Mouse (Mus musculus): ENCODE results near the gene 6030468B19Rik.
"Not testable (repeated sequence)": the region's sequence is repeated elsewhere in the genome, so short reads cannot be mapped to it uniquely, and the experiment has no call there.

6030468B19Rik gene

DNA sequence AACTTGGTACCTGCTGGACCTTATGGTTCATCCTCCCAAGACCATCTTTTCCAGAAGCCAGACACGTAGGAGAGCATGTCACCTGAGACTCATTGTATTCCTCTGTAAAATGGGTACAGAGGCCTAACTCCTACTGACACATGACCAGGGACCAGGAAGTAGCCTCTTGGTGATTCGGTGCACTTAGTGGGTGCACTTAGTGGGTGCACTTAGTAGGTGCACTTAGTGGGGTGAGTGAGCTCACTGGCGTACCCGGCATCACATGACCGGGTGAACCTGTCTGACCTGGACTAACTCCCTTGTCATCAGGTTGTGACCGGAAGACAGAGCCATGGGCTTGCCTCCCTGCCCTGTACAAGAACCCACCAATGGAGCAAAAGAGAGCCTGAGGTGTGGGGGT is 9.3 kb downstream of the 6030468B19Rik start:
- DNase-seq (ENCODE audit: low spot score): no peak

DNA sequence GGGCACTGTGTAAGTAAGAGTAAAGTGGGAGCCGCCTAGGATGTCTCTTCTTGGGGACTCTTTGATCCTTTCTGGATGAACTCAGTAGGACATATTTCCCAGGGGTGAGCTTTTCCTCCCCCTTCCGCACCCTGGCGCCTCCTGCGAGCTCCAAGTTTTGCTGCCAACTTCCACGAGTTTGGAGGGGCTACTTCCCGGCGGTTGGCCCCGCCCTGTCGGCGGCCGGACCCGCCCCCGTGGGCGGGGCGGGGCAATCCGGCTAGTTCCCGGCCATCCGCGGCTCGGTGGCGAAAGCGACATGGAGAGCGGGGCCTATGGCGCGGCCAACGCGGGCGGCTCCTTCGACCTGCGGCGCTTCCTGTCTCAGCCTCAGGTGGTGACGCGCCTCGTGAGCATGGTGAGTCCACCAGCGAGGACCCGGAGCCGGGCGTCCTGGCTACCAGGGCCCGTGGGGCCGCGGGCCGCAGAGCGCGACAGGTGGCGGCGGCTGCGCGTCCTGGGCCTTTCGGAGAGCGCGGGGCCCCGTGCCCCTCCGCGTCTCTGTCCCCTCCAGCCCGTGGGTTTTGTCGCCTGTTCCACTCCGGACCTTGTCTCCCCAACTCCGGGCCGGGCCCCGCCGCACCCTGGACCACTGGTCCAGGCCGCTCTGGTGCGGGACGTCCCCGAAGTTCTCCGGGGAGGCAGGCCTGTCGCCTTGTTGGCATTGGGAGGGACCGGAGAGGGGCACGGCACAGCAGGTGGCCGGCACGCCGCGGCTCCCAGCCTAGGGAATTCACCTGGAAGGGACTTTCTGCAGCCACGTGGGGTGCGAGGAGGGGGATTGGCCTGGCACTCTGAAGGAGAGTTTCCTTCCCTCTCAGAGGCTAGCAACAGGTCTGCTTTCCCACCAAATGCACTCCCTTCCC is 12.2 kb downstream of the 6030468B19Rik start, which contains the start of the genes Gm20708 and Syngr2:
Gene Gm20708 (plus strand): TSS at position 262 of the 905 bp plus-strand sequence.
Gene Syngr2 (plus strand): TSS at position 262 of the 905 bp plus-strand sequence.
- DNase-seq (ENCODE audit: low spot score): peak; percentile 76

DNA sequence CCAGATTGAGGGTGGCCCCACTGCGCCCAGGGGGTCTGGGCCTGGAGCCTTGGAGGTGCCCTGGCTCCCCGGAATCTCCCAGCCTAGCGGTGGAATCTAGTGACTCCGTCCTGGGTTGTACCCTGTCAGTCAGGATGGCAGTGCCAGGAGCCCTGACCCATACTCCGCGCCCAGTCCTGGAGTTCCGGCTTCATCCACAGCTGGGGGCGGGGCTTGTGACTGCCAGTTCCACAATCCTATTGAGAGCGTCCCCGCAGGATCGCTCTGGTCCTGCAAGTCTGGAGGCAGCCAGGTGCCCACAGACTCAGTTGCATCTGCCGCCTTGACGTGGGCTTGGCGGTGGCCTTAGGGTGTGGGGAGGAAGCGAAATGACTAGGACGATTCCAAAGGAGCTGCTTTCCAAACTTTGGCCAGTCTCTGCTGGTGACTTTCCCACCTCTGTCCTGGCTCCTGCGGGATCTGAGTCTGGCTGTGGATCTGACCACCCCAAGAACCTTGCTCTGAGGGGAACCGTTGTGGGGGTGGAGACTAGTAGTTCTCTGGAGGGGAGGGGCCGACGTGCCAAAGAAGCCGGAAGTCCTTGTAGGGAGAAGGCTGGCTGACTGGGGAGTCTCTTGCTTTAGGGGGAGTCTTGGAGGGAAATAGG is 13.1 kb downstream of the 6030468B19Rik start:
- DNase-seq (ENCODE audit: low spot score): peak; percentile 82

DNA sequence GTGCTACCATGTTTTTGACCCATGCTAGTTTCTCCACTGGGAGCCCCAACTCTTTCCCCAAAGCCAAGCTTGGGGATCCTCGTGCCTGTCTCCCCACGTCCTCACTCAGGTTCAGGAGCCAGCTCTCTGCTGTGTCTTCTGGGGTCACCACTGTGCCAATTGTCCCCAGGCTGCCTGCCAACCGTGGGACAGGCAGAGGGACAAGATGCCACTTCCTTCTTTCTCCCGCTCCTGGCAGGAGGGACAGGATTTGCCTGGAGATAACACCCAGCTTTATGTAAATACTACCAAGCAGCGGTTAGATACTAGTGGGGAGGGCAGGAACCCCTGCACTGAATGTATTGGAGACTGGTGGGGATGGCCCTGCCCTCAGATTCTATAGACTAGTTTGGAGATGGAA is 16.4 kb downstream of the 6030468B19Rik start:
- no peak for DNase-seq (ENCODE audit: low spot score)

- no peak for DNase-seq (ENCODE audit: low spot score)
Measured at GRCm38 (mm10) chr11:117814704-117815366, 17.4 kb downstream of the 6030468B19Rik start.

- not testable (repeated sequence) for DNase-seq (ENCODE audit: low spot score)
Measured at GRCm38 (mm10) chr11:117815850-117816249, 18.4 kb downstream of the 6030468B19Rik start.

- no peak for DNase-seq (ENCODE audit: low spot score)
Measured at GRCm38 (mm10) chr11:117816389-117816996, 19.0 kb downstream of the 6030468B19Rik start.

- no peak for DNase-seq (ENCODE audit: low spot score)
Measured at GRCm38 (mm10) chr11:117819095-117819494, 21.6 kb downstream of the 6030468B19Rik start.

DNA sequence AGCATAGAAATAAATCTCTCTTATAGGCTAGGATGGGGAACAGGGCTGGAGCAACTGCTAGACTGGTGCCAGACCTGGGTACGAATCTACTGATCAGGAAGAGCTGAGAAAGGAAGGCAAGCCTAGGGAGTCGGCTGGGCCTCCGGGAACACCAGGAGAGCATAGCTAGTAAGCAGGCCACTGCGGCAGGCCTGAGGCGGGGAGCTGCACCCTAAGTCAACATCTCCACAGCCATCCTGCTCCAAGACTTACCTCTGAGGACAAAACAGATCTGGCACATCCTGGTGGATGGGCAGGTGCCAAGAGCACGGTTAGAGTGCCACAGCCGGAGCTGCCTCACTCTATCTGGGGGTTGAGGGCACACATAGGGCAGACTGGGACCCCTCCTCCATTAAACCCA is 22.7 kb downstream of the 6030468B19Rik start:
- no peak for DNase-seq (ENCODE audit: low spot score)

DNA sequence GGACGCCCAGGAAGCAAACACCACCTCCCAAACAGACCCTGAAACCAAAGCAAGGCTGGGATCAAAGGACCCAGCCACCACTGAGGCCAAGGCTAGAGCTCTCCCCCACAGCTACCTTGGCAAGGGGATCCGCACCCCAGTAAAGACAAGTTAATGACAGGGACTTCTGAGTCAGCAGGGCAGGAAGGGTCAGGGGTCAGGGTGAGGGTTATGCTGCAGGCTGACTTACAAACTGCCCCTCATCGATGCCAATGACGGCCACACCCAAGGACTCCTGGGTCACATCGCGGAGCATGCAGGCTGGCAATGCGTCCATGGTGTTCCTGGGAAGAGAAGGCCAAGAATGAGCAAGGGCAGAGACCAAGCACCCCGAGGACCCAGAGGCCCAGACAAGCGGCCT is 24.4 kb downstream of the 6030468B19Rik start:
- no peak for DNase-seq (ENCODE audit: low spot score)

GRCm38 (mm10) chr11:117822728-117823241 is 25.3 kb downstream of the 6030468B19Rik start:
- peak; percentile 40 for DNase-seq (ENCODE audit: low spot score)

DNA sequence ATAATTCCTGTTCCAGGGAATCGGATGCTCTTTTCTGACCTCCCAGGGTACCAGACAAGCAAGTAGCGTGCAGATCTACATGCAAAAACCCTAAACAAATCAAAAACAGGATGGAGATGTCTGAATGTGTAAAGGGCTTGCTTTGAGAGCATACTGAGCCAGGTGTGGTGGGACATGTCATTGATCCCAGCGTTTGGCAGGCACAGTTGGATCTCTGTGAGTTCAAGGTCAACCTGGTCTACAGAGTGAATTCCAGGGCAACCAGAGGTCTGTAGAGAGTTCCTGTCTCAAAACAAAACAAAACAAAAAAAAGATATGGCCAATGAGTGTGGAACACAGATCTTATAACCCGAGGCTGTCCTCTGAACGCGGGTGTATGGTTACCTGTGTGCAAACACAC is 26.0 kb downstream of the 6030468B19Rik start:
- DNase-seq (ENCODE audit: low spot score): no peak

- DNase-seq (ENCODE audit: low spot score): peak; percentile 68
Measured at GRCm38 (mm10) chr11:117824060-117824969, 26.9 kb downstream of the 6030468B19Rik start.

- DNase-seq (ENCODE audit: low spot score): peak; percentile 61
Measured at GRCm38 (mm10) chr11:117825333-117826101, 28.1 kb downstream of the 6030468B19Rik start, which contains the start of the genes Afmid and Tk1. Afmid (plus strand) TSS chr11:117825924. Tk1 (minus strand) TSS chr11:117826092.

GRCm38 (mm10) chr11:117826164-117826563 is 28.7 kb downstream of the 6030468B19Rik start:
- peak; percentile 24 for DNase-seq (ENCODE audit: low spot score)

GRCm38 (mm10) chr11:117826916-117827315 is 29.5 kb downstream of the 6030468B19Rik start:
- DNase-seq (ENCODE audit: low spot score): no peak

GRCm38 (mm10) chr11:117827386-117827785 is 29.9 kb downstream of the 6030468B19Rik start:
- no peak for DNase-seq (ENCODE audit: low spot score)

GRCm38 (mm10) chr11:117828149-117828887 is 30.9 kb downstream of the 6030468B19Rik start:
- DNase-seq (ENCODE audit: low spot score): no peak

Data from urinary bladder, postnatal 25 days (tissue).